Mouse (Mus musculus): ENCODE results near the gene Zfp281. TPM values are rescaled to one million over a fixed set of nuclear protein-coding genes. Genes with fewer than 3 reads are reported as not detected.
A peak's percentile ranks its signal among the peaks of the same experiment; 100 is the strongest.

The Zfp281 gene
- polyA plus RNA-seq, 1 experiment, result 2.6 TPM

DNA sequence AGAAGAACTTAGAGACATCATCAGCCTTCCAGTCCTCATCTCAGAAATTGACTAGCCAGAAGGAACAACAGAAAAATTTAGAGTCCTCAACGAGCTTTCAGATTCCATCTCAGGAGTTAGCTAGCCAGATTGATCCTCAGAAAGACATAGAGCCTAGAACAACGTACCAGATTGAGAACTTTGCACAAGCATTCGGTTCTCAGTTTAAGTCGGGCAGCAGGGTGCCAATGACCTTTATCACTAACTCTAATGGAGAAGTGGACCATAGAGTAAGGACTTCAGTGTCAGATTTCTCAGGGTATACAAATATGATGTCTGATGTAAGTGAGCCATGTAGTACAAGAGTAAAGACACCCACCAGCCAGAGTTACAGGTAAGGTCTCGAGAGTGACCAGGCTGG, 2.9 kb downstream of the Zfp281 start:
- Histone ChIP-seq H3K36me3 (replicated peaks; ENCODE audit: low read length) (peaks cover 44% of the 10 kb centered on the region), H3K4me3 (replicated peaks) (peak overlapping the region; percentile 5), H3K27me3 (replicated peaks) (no peaks in the 10 kb centered on the region), H3K4me1 (peaks cover 52% of the 10 kb centered on the region), H3K9me3 (no peaks in the 10 kb centered on the region)
- TF ChIP-seq GATA1 (IDR thresholded peaks at IDR 0.05; ENCODE audit: borderline replicate concordance, low read length) (no peak), FLI1 (IDR thresholded peaks at IDR 0.05; ENCODE audit: low read length) (no peak)

DNA sequence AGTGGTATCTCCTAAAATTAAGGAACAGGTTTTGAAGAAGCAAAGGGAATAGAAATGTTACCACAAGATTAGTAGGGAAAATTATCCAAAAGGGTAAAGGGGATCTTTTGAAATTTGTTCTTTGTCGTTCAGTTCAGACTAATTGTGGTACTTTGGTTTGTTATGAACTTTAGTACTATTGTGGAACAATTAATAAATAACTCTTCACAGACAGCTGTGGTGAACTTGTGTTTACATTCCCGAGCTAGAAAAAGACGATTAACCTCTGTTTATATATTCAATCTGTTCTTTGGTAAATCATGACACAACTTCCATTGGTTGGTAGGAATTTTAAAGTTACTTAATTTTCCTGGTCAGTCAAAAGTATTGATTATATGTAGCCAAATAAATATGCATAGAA, 8.2 kb downstream of the Zfp281 start:
- no peaks in the 10 kb centered on the region for H3K27me3 ChIP-seq (replicated peaks)
- no peaks in the 10 kb centered on the region for H3K9me3 ChIP-seq
- TF ChIP-seq FLI1 (IDR thresholded peaks at IDR 0.05; ENCODE audit: low read length) (no peak), GATA1 (IDR thresholded peaks at IDR 0.05; ENCODE audit: borderline replicate concordance, low read length) (no peak)
- H3K36me3 ChIP-seq (replicated peaks; ENCODE audit: low read length), result peaks cover 28% of the 10 kb centered on the region
- H3K4me3 ChIP-seq (replicated peaks), result no peak overlapping the region
- peaks cover 46% of the 10 kb centered on the region for H3K4me1 ChIP-seq

DNA sequence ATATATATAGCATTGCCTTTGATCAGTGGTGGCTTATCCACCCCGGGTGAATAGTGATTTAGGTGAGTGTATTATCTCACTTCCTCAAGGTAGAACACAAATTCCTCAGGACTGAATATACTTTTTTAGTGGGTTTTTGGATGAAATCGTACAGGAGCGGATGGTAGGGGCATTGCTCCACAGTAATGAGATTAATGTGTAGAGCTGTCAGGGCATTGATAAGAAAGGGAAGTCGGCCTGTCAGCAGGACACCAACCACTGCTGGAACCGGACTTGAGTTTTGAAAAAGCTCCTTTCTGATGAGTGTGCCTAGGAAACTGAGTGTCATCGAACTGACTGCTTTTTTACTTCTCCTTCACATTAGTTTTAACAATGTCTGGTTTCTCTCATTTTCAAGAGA, 10.9 kb downstream of the Zfp281 start:
- peak overlapping the region; percentile 59 for H3K4me3 ChIP-seq (replicated peaks)
- peaks cover 19% of the 10 kb centered on the region for H3K36me3 ChIP-seq (replicated peaks; ENCODE audit: low read length)
- H3K27me3 ChIP-seq (replicated peaks), result no peaks in the 10 kb centered on the region
- no peaks in the 10 kb centered on the region for H3K9me3 ChIP-seq
- TF ChIP-seq FLI1 (IDR thresholded peaks at IDR 0.05; ENCODE audit: low read length), result no peak
- no peak for TF ChIP-seq GATA1 (IDR thresholded peaks at IDR 0.05; ENCODE audit: borderline replicate concordance, low read length)
- peaks cover 51% of the 10 kb centered on the region for H3K4me1 ChIP-seq

DNA sequence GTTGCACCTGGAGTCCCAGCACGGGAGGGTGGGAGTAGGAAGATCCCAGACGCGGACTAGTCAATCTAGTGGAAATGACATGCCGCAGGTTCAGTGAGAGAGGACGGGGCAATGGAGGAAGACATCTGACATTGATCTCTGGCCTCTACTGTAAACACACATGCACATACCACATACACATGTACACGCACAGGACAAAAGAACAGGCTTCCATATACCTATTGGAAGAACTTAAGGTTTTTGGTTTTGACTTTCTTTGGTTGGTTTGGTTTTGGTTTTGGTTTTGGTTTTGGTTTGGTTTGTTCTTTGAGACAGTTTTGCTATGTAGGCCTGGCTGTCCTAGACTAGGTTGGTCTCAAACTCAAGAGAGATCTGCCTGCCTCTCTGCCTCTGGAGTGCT, 12.2 kb downstream of the Zfp281 start:
- Histone ChIP-seq H3K27me3 (replicated peaks) (no peaks in the 10 kb centered on the region), H3K9me3 (no peaks in the 10 kb centered on the region), H3K4me1 (peaks cover 42% of the 10 kb centered on the region), H3K36me3 (replicated peaks; ENCODE audit: low read length) (peaks cover 16% of the 10 kb centered on the region), H3K4me3 (replicated peaks) (no peak overlapping the region)
- TF ChIP-seq FLI1 (IDR thresholded peaks at IDR 0.05; ENCODE audit: low read length) (no peak), GATA1 (IDR thresholded peaks at IDR 0.05; ENCODE audit: borderline replicate concordance, low read length) (no peak)

DNA sequence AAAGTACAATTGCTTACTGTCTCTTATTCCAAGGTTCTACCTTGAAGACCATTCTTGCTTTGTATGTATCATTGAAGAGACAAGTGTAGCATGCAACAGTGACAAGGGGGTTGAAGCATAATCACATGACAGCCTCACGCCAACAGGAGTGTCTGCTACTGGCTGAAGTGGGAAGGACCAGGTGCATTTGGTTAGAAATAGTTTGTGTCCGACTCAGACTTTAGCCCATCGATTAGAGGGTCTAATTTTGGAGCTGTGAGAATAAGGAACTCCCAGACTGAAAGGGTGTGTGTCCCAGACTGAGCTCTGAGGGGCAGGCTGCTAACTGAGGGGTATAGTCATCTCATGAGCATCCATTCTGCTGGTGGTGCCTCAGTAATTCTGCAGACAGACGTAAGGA, 13.0 kb downstream of the Zfp281 start:
- Histone ChIP-seq H3K4me1 (peaks cover 42% of the 10 kb centered on the region), H3K9me3 (no peaks in the 10 kb centered on the region), H3K36me3 (replicated peaks; ENCODE audit: low read length) (peaks cover 12% of the 10 kb centered on the region), H3K27me3 (replicated peaks) (no peaks in the 10 kb centered on the region), H3K4me3 (replicated peaks) (no peak overlapping the region)
- TF ChIP-seq GATA1 (IDR thresholded peaks at IDR 0.05; ENCODE audit: borderline replicate concordance, low read length), result no peak
- no peak for TF ChIP-seq FLI1 (IDR thresholded peaks at IDR 0.05; ENCODE audit: low read length)

DNA sequence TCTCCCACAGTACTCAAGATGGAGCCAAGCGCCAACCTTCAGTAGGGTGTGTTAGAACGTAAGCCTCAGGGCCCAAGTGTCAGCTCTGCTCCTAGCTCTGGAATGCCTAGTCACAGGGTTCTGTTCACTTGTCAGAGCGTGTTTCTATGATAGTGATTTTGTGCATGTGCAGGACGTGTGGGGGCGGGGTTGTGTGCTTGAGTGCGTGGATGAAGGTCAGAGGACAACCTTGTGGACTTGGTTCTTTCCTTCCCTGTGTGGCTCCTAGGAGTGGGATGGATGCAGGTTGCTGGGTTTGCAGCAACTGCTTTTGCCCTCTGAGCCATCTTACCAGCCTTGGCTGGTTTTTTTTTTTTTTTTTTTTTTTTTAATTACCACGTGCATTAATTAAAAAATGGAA, 13.5 kb downstream of the Zfp281 start:
- peaks cover 42% of the 10 kb centered on the region for H3K4me1 ChIP-seq
- H3K36me3 ChIP-seq (replicated peaks; ENCODE audit: low read length), result peaks cover 12% of the 10 kb centered on the region
- no peak overlapping the region for H3K4me3 ChIP-seq (replicated peaks)
- no peaks in the 10 kb centered on the region for H3K27me3 ChIP-seq (replicated peaks)
- H3K9me3 ChIP-seq, result no peaks in the 10 kb centered on the region
- TF ChIP-seq GATA1 (IDR thresholded peaks at IDR 0.05; ENCODE audit: borderline replicate concordance, low read length) (no peak), FLI1 (IDR thresholded peaks at IDR 0.05; ENCODE audit: low read length) (no peak)

DNA sequence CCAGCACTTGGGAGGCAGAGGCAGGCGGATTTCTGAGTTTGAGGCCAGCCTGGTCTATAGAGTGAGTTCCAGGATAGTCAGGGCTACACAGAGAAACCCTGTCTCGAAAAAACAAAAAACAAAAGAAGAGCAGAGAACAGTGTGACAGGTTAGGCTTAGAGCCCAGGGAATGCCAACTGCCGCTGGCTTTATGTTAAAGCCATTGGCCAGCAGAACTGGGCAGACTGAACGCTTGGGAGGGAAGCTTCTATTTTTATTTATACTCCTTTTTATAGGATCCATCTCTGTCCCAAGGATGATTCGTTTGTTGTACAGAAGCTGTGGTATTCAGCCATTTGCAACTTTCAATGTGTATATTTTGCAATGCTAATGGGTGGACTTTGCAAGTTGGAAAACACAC, 14.0 kb downstream of the Zfp281 start:
- Histone ChIP-seq H3K4me1 (peaks cover 39% of the 10 kb centered on the region), H3K27me3 (replicated peaks) (no peaks in the 10 kb centered on the region), H3K36me3 (replicated peaks; ENCODE audit: low read length) (peaks cover 11% of the 10 kb centered on the region), H3K9me3 (no peaks in the 10 kb centered on the region), H3K4me3 (replicated peaks) (no peak overlapping the region)
- no peak for TF ChIP-seq FLI1 (IDR thresholded peaks at IDR 0.05; ENCODE audit: low read length)
- no peak for TF ChIP-seq GATA1 (IDR thresholded peaks at IDR 0.05; ENCODE audit: borderline replicate concordance, low read length)

DNA sequence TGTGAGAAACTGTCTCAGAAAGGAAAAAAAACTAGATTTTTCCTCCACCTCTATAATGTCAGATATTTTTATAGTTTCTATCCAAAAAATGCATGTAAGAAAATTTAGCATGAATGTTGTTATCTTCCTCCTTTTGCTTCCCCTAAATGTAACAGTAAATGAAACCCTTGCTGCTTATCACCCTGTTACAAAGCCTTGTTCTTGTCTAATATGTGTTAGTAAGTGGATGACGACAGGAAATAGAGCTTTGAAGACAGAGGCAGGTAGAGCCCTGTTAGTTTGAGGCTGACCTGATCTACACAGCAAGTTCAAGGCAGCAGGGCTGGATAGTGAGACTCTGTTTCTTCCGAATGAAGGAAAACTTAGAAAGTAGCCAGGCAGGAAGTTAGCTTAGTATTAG, 14.5 kb downstream of the Zfp281 start:
- peaks cover 36% of the 10 kb centered on the region for H3K4me1 ChIP-seq
- H3K4me3 ChIP-seq (replicated peaks), result no peak overlapping the region
- no peaks in the 10 kb centered on the region for H3K9me3 ChIP-seq
- H3K36me3 ChIP-seq (replicated peaks; ENCODE audit: low read length), result peaks cover 7% of the 10 kb centered on the region
- H3K27me3 ChIP-seq (replicated peaks), result no peaks in the 10 kb centered on the region
- TF ChIP-seq FLI1 (IDR thresholded peaks at IDR 0.05; ENCODE audit: low read length) (no peak), GATA1 (IDR thresholded peaks at IDR 0.05; ENCODE audit: borderline replicate concordance, low read length) (no peak)

DNA sequence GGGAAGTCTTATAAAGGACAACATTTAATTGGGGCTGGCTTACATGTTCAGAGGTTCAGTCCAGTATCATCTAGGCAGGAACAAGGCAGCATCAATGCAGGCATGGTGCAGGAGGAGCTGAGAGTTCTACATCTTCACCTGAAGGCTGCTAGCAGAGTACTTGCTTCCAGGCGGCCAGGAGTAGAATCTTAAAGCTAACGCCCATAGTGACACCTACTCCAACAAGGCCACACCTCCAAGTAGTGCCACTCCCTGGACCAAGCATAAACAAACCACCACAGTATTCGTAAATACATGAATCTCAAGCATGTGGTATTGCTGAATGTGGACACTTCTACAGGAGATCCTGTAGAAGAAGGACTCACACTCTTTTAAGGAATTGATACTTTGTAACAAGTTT, 18.0 kb downstream of the Zfp281 start:
- peaks cover 5% of the 10 kb centered on the region for H3K36me3 ChIP-seq (replicated peaks; ENCODE audit: low read length)
- H3K4me1 ChIP-seq, result peaks cover 23% of the 10 kb centered on the region
- TF ChIP-seq GATA1 (IDR thresholded peaks at IDR 0.05; ENCODE audit: borderline replicate concordance, low read length) (no peak), FLI1 (IDR thresholded peaks at IDR 0.05; ENCODE audit: low read length) (no peak)
- H3K4me3 ChIP-seq (replicated peaks), result no peak overlapping the region
- no peaks in the 10 kb centered on the region for H3K27me3 ChIP-seq (replicated peaks)
- no peaks in the 10 kb centered on the region for H3K9me3 ChIP-seq

DNA sequence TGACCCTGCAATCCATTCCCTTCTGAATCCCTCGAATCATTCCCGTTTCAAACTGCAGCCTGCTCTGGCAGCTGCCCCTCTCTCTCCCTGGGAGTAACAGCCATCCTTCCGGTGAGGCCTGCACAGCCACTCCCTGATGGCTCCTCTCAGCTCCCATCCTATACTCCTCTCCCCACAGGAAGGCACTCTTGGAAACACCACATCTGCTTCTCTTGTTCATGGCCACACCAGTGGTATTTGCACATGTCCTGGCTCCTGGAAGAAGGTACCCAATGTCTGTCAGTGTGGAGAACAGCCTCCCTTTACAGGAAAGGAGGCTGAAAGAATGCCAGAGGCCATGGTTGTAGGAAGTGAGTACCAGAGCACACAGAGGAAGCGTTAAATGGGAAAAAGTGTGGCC, 19.8 kb downstream of the Zfp281 start:
- Histone ChIP-seq H3K4me1 (peaks cover 5% of the 10 kb centered on the region), H3K36me3 (replicated peaks; ENCODE audit: low read length) (no peaks in the 10 kb centered on the region), H3K4me3 (replicated peaks) (no peak overlapping the region), H3K27me3 (replicated peaks) (no peaks in the 10 kb centered on the region), H3K9me3 (no peaks in the 10 kb centered on the region)
- TF ChIP-seq FLI1 (IDR thresholded peaks at IDR 0.05; ENCODE audit: low read length) (no peak), GATA1 (IDR thresholded peaks at IDR 0.05; ENCODE audit: borderline replicate concordance, low read length) (no peak)

Data from megakaryocyte, embryonic 14.5 days (primary cell).